Mouse (Mus musculus): Measurements from ENCODE around the gene Selenov. TPM values are rescaled to one million over a fixed set of nuclear protein-coding genes. Genes with fewer than 3 reads are reported as not detected.
A peak's percentile ranks its signal among the peaks of the same experiment; 100 is the strongest.

The Selenov gene
- polyA plus RNA-seq (2015; fragmentation: Nextera tagmentation; extraction: Ambion mirVana) = 0.22 and 0.33 TPM in 2 replicates

DNA sequence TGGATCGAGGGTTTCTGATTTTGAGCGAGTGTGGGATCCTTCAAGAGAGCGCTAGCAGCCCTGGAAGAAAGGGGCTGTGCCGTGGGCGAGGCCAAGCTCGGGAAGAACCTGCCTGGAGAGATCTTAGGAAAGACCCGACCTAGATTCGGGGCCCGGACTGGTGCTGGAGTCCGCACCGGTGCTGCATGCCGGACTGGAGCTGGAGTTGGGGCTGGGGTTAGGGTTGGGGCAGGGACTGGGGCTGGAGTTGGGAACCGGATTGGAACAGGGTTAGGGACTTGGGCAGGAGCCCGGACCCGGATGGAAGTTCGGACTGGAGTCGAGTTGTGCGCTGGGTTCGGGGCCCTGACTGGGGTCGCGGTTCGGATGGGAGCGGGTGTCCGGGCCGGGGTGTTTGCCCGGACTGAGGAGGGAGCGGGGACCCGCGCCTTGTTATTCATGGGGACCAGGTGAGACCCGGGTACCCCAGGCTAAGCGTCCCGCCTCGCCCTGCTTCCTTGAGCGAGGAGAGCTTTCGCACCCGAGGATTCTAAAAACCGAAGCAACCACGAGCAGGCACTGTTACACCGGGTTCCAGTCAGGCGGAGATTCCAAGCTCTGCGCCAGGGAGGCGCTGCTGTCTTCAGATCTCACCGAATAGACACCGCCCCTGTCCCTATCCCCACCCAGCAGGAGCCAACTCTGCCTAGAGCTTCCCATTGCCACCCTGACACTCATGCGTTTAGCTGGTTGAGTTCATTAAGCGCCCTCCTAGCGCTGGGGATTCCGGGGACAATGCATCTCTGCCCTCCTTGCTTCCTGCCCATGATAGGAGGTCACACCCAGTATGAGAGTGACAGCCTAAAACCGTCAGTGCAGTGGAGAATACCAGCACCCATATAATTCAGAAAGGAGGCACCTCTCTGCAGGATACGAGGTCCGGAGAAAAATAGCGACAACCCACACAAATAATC, at the start of gene Selenov:
Gene Selenov, minus strand, starts transcription at position 549 of the 953 bp plus-strand sequence.
- peaks cover 2% of the 10 kb centered on the region; the same call in 1 of the 2 replicates for H3K27me3 ChIP-seq (ENCODE audit: control insufficient read depth, insufficient read depth, low read length)
- peak within 1 kb of the TSS; percentile 50 for H3K9ac ChIP-seq (ENCODE audit: low read length)
- H3K27ac ChIP-seq (replicated peaks) = no peak within 1 kb of the TSS
- peak within 1 kb of the TSS; percentile 58 for H3K4me2 ChIP-seq (replicated peaks; ENCODE audit: low read depth)
- ATAC-seq (ENCODE audit: low FRiP score, low TSS enrichment) (peak; percentile 53), DNase-seq (ENCODE audit: low spot score) (peak; percentile 51)
- H3K9me3 ChIP-seq (ENCODE audit: control insufficient read depth, low read length) = no peaks in the 10 kb centered on the region
- H3K4me3 ChIP-seq (ENCODE audit: low read depth, low read length) = peak within 1 kb of the TSS; percentile 30
- no peak for TF ChIP-seq EP300 (optimal IDR thresholded peaks at IDR 0.05)
- peak; percentile 45 for TF ChIP-seq CTCF (IDR thresholded peaks at IDR 0.05; ENCODE audit: low read depth)
- peaks cover 3% of the 10 kb centered on the region; the same call in 1 of the 2 replicates for H3K4me1 ChIP-seq (replicated peaks; ENCODE audit: control insufficient read depth, insufficient read depth)
- 2% methylated on average over 47 of the region's 52 CpGs for WGBS
- H3K36me3 ChIP-seq (ENCODE audit: control insufficient read depth, insufficient read depth, low read length) = no peaks in the 10 kb centered on the region

DNA sequence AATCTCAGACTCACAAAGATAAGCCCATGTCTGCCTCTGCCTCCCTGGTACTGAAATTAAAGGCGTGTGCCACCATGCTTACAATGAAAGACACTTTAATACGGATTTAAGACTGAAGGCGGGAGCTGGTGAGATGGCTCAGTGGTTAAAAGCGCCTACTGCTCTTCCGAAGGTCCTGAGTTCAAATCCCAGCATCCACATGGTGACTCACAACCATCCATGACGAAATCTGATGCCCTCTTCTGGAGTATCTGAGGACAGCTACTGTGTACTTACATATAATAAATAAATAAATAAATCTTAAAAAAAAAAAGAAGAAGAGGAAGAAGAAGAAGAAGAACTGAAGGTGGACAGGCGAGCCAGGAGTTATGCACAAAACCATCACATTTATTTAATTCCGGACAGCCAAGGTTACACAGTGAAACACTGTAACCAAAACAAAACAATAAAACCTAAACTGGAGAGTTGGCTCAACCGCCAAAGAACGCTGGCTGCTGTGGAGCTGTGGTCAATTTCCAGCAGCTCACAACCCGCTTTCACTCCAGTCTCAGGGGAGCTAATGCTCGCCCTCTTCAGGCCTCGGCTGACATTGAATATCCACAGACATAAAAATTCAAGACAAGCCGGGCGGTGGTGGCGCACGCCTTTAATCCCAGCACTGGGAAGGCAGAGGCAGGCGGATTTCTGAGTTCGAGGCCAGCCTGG, 48.4 kb upstream of the Selenov start:
- Histone ChIP-seq H3K9ac (ENCODE audit: low read length) (peak overlapping the region; percentile 98; the same call in 1 of the 2 replicates), H3K36me3 (ENCODE audit: control insufficient read depth, insufficient read depth, low read length) (no peaks in the 10 kb centered on the region), H3K9me3 (ENCODE audit: control insufficient read depth, low read length) (no peaks in the 10 kb centered on the region), H3K4me3 (ENCODE audit: low read depth, low read length) (peak overlapping the region; percentile 88), H3K27ac (replicated peaks) (peak overlapping the region; percentile 87), H3K4me2 (replicated peaks; ENCODE audit: low read depth) (peak overlapping the region; percentile 49), H3K27me3 (ENCODE audit: control insufficient read depth, insufficient read depth, low read length) (no peaks in the 10 kb centered on the region), H3K4me1 (replicated peaks; ENCODE audit: control insufficient read depth, insufficient read depth) (no peaks in the 10 kb centered on the region)
- TF ChIP-seq CTCF (IDR thresholded peaks at IDR 0.05; ENCODE audit: low read depth) (peak; percentile 52), EP300 (optimal IDR thresholded peaks at IDR 0.05) (no peak)
- ATAC-seq (ENCODE audit: low FRiP score, low TSS enrichment) (no peak), DNase-seq (ENCODE audit: low spot score) (peak; percentile 57)
- 66% methylated on average over 19 of the region's 19 CpGs for WGBS

DNA sequence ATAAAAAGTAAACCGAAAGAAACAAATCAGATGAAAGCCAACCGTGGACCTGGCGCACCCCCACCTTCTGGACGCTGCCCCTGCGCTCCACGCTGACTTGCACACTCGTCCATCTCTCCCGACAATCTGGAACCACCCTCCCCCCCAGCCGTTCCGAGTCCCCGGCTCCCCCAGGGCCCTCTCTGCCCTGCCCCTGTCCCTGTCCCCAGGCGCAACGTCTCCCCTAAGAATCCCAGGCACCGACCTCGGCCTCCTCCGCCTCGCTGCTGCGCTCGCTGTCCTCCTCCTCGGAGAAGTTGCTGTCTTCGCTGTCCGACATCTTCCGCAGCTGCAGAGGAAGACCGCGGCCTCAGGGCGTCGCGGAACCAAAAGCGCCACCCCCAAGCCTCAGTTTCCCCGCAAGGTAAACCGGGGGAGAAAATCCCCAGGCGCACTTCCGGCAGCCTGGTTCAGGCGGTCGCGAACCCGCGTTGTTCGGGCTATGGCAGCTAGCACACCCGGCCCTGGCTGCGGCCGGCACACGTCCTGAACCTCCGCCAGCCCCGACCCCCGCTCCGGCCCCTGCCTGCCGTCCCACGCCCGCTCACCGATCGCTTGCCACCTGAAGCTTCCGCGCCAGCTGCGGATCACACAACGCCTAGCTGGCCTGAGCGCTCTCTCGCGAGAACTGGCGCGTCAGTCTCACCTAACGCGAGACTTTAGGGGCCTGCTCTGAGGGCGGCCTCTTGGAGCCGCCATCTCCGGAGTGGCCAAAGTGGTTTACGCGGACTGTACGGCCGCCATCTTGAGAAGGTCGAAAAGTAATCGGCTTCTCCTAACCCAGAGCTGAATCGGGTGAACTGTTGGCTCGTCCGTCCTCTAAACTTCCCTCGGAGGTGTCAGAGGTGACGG, 47.4 kb upstream of the Selenov start, which contains the start of gene Supt5:
Gene Supt5, minus strand, starts transcription at position 639 of the 891 bp plus-strand sequence.
- TF ChIP-seq CTCF (IDR thresholded peaks at IDR 0.05; ENCODE audit: low read depth) (no peak), EP300 (optimal IDR thresholded peaks at IDR 0.05) (peak; percentile 100)
- under 1% methylated on average over 77 of the region's 77 CpGs for WGBS

DNA sequence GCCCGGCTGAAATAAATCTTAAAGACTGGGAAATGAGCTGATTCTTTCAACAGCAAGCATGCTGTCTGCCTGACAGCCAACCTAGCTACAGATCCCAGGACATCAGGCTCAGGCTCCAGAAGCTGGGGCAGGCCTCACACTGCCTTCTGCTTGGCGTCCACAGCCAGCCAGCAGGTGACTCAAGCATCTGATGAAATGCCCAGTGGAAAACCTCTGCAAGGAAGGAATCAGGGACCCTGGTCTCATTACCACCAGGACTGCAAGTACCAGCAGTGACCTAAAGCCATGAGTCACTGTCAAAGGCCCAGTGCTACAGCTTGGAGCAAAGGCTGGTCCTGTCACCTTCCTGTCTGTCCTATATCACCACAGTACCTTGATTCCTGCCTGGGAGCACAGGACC, 44.5 kb upstream of the Selenov start:
- Histone ChIP-seq H3K4me3 (ENCODE audit: low read depth, low read length) (no peak overlapping the region), H3K4me1 (replicated peaks; ENCODE audit: control insufficient read depth, insufficient read depth) (no peaks in the 10 kb centered on the region), H3K4me2 (replicated peaks; ENCODE audit: low read depth) (no peak overlapping the region), H3K27ac (replicated peaks) (no peak overlapping the region), H3K27me3 (ENCODE audit: control insufficient read depth, insufficient read depth, low read length) (no peaks in the 10 kb centered on the region), H3K9ac (ENCODE audit: low read length) (no peak overlapping the region), H3K36me3 (ENCODE audit: control insufficient read depth, insufficient read depth, low read length) (0 out of 2 replicates have a peak, but pooled peaks cover 4% of the 10 kb centered on the region), H3K9me3 (ENCODE audit: control insufficient read depth, low read length) (no peaks in the 10 kb centered on the region)
- DNase-seq (ENCODE audit: low spot score) (no peak), ATAC-seq (ENCODE audit: low FRiP score, low TSS enrichment) (no peak)
- 97% methylated on average over 2 of the region's 2 CpGs for WGBS
- TF ChIP-seq EP300 (optimal IDR thresholded peaks at IDR 0.05) (no peak), CTCF (IDR thresholded peaks at IDR 0.05; ENCODE audit: low read depth) (no peak)

More for the DNA sequence above, 47.4 kb upstream of the Selenov start, which contains the start of gene Supt5:
- ATAC-seq (ENCODE audit: low FRiP score, low TSS enrichment) = peak; percentile 99
- Histone ChIP-seq H3K4me3 (ENCODE audit: low read depth, low read length) (peak within 1 kb of the TSS; percentile 88), H3K27me3 (ENCODE audit: control insufficient read depth, insufficient read depth, low read length) (no peaks in the 10 kb centered on the region), H3K9ac (ENCODE audit: low read length) (peak within 1 kb of the TSS; percentile 98), H3K9me3 (ENCODE audit: control insufficient read depth, low read length) (no peaks in the 10 kb centered on the region), H3K27ac (replicated peaks) (peak within 1 kb of the TSS; percentile 87), H3K4me1 (replicated peaks; ENCODE audit: control insufficient read depth, insufficient read depth) (no peaks in the 10 kb centered on the region), H3K36me3 (ENCODE audit: control insufficient read depth, insufficient read depth, low read length) (no peaks in the 10 kb centered on the region), H3K4me2 (replicated peaks; ENCODE audit: low read depth) (peak within 1 kb of the TSS; percentile 77)
- peak; percentile 97 for DNase-seq (ENCODE audit: low spot score)

DNA sequence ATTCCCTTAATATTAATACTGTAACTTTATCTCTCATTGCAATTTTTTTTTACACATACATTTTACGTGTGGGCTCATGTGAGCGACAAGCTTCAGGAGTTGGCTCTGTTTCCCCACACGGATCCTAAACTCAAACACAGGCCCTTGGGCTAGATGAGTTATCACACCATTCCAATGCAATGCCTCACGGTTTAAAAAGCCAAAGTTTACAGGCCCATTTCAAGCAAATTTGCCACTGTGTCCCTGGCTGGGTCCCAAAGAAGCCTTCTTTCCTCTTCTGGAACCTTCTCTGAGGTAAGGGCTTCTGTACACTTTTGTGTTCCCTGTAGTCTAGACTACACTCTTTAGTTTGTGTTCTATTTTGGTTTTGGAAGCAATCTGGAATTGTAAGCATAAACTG, 43.5 kb upstream of the Selenov start:
- no peak for DNase-seq (ENCODE audit: low spot score)
- H3K4me2 ChIP-seq (replicated peaks; ENCODE audit: low read depth) = no peak overlapping the region
- H3K27me3 ChIP-seq (ENCODE audit: control insufficient read depth, insufficient read depth, low read length) = no peaks in the 10 kb centered on the region
- WGBS = 76% methylated on average over 4 of the region's 4 CpGs
- H3K4me3 ChIP-seq (ENCODE audit: low read depth, low read length) = no peak overlapping the region
- peaks cover 9% of the 10 kb centered on the region for H3K36me3 ChIP-seq (ENCODE audit: control insufficient read depth, insufficient read depth, low read length)
- TF ChIP-seq CTCF (IDR thresholded peaks at IDR 0.05; ENCODE audit: low read depth) = no peak
- TF ChIP-seq EP300 (optimal IDR thresholded peaks at IDR 0.05) = no peak
- no peaks in the 10 kb centered on the region for H3K9me3 ChIP-seq (ENCODE audit: control insufficient read depth, low read length)
- no peak for ATAC-seq (ENCODE audit: low FRiP score, low TSS enrichment)
- H3K9ac ChIP-seq (ENCODE audit: low read length) = no peak overlapping the region
- H3K4me1 ChIP-seq (replicated peaks; ENCODE audit: control insufficient read depth, insufficient read depth) = no peaks in the 10 kb centered on the region
- no peak overlapping the region for H3K27ac ChIP-seq (replicated peaks)

All from stomach, postnatal 0 days (tissue).